Mouse (Mus musculus): ENCODE data around the gene Kcna7.
"Not testable (repeated sequence)": the region's sequence is repeated elsewhere in the genome, so short reads cannot be mapped to it uniquely, and the experiment has no call there.

The Kcna7 gene

DNA sequence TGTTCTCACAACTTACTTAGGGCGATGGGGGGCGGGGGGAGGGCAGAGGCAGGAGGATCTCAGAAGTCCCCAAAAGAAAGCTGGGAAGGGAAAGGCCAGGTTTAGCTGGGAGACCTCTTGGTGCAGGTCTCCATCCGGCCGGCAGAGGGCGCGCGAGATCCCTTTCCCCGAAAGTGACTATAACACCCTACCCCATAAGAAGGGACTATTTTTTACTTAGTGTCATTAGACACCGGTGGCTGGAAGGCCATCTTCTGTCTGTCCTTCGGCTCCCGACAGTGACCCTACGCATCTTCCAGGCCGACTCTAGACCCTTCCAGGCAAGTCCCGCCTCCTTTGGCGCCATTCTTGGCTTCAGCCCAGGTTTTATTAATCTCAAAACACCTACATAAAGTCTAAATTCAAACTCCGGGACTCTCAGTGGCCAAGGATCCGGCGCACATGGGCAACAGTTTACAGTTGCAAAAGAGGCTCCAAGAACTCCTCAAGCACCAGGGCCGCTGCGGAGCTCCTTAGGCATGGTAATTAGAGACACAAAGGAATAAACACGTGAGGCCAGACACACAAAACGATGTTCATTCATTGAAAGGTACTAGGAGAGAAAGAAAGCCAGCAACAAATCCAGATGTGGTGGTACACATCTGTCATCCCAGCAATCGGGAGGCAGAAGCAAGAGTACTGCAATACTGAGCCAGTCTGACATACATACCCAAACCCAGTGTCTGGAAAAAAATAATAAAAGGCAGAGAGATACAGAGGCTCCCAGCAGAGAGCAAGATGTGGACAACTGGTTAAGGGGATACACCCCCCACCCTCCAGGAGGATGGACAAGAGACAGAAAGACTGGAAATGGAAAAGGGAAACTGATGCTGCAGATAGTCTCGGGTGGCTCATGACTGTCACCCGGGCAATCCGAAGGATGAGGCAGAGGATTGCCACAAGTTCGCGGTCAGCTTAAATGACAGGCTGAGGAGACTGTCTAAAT lies at the start of gene Kcna7:
Gene Kcna7 (plus strand): TSS at position 563 of the 985 bp plus-strand sequence.
- peak; percentile 64 for DNase-seq (ENCODE audit: low read depth, low spot score)

DNA sequence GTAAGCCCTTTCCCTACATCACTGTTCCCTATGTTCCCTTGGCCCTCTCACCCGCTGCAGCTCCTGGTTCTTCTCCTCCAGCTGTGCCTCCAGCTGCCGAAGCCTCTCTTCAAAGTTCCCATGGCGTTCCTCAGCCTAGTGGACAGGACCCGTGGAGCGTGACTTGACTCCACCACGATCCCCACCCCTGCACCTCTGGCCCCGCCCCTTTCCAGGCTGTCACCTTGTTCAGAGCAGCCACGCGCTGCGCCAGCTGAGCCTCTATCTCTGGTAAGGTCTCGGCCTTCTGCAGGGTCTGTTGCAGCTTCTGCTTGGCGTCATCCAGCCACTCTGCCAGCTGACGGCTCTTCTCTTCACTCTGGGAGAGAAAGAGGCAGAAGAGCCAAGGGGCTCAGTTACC lies 49.4 kb upstream of the Kcna7 start:
- DNase-seq (ENCODE audit: low read depth, low spot score) = no peak

DNA sequence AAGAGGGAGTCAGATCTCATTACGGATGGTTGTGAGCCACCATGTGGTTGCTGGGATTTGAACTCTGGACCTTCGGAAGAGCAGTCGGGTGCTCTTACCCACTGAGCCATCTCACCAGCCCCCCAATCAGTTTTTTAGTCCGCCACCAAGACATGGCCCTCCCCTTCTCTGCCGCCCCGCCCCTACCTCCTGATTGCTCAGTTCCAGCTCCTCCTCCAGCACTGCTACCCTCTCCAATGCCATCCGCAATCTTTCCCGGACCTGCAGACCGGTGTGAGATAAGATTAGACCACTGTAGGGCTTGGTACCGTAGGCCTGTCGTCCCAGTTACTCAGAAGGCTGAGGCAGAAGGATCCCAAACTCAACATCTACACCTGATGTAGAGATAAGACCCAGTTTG lies 46.4 kb upstream of the Kcna7 start:
- DNase-seq (ENCODE audit: low read depth, low spot score) = not testable (repeated sequence)

DNA sequence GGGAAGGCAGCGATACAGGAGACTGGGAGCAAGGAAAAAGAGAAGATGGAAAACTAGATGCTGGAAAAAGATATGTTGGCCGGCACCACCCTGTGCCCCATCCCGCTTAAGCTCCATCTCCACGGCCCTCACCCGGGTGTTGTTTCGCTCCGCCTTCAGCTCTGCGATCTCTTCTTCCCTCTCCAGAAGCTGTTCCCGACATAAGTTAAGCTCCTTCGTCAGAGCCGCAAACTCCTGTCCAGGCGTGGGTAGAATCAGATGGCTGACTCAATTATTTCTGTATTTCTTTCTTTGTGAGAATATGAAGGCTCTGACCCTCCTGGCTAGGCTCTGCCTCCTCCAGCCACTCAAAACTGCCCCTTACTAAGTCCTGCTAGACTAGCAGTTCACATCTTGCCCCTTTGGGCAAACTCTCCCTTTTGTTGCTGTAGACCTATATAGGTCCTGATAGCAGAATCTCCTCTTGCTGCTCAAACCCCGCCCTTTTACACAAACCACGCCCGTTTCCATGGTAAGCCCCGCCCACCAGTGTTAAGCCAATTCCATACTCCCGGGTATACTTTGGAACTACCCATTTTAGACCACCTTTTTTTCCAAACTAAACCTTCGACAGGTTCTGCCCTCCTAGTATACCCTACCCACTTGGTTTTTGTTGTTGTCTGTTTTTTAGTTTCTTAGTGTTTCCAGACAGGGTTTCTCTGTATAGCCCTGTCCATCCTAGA lies 44.9 kb upstream of the Kcna7 start:
- no peak for DNase-seq (ENCODE audit: low read depth, low spot score)

DNA sequence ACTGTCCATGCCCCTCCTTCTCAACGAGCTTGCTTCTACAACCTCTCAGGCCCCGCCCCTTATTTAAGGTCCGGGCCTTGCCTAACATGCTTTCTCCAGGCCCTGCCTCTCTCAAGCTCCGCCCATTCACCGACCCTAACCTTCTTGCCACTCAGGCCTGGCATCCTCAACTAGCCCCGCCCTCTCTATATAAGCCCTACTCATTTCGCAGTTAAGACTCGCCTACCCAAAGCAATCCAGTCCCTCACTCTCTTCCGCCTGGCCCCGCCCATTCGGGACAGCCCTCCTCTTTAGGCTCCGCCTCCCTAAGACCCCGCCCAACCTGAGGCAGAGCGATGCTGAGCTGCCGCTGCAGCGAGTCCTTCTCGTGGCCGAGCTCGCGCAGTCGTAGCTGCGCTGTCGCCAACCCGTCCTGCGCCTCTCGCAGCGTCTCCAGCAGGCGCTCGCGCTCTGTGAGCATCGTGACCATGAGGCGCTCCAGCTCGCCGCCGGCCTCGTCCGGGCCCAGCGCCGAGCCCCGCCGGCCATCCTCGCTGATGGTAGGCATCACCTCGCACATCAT lies 44.1 kb upstream of the Kcna7 start:
- peak; percentile 92 for DNase-seq (ENCODE audit: low read depth, low spot score)

DNA sequence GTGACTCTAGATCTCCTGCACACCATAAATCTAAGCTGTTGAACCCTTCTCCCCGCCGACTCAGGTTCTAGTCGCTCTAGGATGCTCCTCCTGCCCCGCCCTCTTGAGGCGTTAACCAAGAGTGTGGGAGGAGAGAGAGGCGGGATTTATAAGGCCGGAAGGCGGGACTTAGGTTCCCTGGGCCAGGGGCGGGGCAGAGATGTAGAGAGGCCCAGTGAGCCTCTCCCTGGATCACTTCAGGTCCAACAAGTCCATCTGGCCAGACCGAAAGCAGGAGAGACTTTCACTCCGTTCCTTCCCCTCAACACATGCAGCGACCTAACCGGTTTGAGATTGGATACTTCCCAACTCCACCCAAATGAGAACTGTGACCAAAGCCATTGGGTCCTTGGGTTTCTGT lies 42.7 kb upstream of the Kcna7 start:
- peak; percentile 80 for DNase-seq (ENCODE audit: low read depth, low spot score)

DNA sequence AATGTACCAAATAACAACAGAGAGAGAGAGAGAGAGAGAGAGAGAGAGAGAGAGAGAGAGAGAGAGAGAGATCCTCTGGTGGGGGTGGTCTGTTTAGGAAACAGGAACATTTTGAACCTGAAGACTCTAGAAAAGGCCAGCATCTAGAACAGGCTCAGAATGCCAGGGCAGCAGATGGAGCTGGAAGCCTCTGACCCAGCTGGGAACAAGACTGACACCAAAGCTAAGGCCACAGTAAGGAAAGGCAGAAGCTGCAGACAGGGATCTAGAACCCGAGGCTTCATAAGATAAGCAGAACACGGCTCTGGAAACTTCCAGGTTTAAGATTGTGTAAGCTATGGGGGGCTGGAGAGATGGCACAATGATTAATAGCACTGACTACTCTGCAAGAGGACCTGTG lies 41.5 kb upstream of the Kcna7 start:
- no peak for DNase-seq (ENCODE audit: low read depth, low spot score)

DNA sequence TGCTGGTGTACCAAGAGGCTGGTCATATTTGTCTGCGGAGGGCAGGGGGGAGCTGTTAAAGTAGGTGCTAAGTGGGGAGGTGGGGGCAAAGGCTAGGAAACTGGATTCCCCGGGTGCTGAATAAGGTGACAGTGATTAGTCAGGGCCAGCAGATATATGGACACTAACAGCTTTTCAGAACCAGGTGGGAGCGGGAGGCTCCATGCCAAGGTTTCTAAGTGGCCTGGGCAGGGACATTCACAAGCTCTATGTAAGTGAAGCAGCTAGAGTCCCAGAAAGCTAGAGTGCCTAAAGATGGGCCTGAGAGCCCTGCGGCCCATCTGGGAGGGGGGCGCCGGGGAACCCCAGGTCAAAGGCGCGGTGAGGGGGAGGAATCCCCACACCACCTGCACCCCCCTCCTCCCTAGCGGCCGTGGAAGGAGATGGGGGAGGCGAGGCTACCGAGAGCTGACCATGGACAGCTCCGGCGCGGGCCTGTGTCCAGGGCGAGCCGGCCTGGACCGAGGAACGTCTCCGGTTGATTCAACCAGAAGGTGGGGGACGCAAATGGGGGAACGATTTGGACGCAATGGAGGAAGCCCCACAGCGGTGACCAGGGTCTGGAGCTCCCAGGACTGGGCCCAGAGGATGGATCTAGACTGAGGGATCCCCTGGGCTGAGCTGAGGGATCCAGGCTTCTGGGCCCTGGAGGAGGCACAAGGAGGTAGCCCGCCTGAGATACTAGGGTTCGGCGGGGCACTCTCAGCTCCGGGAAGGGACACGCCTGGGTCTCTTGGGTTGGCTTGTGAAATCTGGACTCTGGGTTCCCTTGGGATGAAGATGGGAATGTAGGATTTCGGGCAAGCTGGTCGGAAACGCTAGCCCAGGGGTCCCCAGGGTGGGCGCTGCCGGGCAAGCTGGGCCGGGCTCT lies 39.5 kb upstream of the Kcna7 start:
- DNase-seq (ENCODE audit: low read depth, low spot score) = no peak

DNA sequence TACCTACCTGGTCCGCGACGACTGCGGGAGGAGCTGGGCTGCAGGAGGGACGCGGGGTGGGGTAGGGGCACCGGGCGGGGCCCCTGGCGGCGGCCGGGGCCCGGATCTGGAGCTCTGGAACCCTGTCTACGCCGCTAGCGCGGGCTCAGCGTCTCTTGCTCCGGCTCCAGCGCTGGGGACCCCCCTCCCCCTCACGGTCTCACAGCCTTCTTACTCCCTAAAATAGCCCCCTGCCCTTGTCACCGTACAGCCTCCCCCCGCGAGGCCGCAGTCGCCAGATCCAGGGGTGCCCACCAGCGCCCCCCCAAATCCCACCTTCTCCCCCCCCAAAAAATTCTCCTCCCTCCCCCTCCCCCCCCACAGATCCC lies 38.8 kb upstream of the Kcna7 start, which contains the start of gene Ppfia3:
Gene Ppfia3 (minus strand): TSS at position 368 of the 368 bp plus-strand sequence.
- no peak for DNase-seq (ENCODE audit: low read depth, low spot score)

DNA sequence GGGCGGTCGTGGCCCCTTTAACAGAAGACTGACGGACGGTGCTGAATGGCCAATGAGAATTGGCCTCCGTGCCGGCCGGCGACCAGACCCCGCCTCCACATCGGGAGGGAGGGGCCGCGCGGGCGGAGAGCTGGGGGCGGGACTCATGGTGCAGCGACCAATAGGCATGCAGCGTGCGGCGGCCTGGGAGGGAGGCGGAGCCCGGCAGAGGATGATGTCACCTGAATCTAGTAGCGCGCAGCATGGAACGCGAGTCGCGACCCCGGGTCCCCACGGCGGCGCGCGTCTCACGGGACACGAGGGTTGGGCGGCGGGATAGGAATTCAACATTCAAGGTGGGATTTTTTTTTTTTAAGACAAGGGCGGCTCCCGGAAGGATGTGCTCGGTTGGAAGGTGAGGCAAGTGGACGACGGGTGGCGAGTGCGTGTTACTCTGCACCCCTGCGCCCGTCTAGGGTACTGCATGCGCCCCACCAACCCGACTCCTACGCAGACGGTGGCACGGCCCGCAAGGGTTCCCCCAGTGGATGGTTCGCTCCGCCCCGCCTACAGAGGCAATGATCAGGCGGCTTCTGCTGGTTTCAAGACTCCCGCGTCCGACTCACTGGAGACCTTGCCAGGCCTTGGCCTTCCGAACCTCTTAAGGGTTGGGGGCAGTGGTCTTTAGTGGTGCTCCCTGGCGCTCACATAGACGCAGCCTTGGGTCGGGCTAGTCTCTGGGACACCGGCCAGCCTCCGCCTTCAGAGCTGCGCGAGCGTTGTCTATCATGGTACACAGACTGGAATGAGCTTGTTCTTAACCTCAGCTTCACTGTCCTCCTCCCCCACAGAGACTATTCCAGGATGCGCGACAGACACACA lies 38.2 kb upstream of the Kcna7 start:
- peak; percentile 97 for DNase-seq (ENCODE audit: low read depth, low spot score)

DNA sequence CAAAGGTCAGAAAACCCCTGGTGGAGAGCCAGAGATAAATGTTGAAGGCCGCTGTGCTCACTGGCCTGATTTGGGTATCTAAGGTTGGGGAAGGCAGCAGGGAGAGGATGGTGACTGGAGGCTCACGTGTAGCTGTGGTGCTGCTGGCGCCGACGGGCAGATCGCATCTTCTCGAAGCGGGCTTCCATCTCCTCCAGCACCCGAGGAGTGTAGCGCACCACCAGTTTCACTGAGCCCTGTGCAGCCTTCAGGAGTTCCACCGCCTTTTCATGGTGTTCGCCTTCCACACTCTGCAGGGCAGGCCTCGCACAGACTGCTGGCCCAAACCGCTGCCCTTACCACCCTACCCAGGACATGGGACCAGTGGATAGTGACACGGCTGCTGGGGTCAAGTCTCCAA lies 37.3 kb upstream of the Kcna7 start:
- DNase-seq (ENCODE audit: low read depth, low spot score) = no peak

DNA sequence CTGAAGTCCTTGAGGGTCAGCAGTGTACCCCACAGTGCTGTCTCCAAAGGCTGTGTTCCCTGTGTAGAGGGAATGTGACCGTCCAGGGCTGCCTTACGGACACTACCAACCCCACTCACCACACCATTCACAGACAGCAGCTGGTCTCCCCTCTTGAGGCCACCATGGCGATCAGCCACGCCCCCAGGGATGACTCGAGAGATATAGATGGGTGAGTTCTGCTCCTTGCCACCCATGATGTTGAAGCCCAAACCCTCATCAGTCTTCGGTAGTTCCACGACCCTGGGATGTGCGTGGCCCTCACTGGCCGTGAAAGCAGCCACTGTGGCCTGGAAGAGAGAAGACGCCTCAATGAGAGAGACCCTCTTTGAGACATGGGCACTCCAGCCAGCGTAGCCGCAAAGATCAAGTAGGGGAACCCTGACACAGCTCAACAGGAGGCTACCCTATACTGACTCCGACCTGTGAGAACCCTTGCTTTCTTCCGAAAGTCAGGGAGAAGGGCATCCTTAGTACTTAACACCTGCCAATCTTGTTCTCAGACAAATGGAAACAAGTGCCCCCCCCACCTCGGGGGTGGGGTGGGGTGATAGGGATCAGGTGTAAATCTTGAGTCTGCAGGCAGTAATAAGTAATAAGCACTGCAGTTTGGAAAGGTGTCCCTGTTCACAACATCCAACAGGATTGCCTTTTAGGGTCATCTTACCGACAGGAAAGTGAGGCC lies 36.3 kb upstream of the Kcna7 start:
- DNase-seq (ENCODE audit: low read depth, low spot score) = no peak

DNA sequence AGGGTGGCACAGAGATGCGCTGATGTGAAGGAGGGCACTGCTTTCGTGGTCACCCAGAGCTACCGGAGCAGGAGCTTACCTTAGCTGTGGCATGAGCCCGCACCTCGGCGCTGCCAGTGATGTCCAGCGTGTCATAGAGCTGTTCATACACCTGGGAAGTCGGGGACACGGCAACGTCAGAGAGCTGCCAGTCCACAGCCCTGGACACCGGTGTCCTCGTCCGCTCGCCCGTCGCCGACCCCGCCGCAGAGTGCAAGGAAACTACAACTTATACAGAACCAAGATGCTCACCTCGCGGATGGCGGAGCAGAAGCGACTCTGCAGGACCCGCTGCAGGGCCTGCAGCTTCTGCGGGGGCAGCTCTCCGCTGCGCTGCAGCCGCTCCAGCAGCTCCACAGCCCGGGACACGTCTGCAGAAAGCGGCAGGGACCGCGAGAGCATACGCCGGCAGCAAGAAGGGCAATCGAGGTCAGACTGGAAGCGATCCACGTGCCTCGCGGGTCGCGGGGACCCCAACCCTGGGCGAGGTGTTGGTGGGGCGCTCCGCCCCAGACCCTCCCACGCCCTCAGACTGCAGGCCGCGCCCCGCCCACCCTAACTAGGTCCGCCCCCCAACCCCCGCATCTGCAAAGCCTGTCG lies 35.5 kb upstream of the Kcna7 start:
- no peak for DNase-seq (ENCODE audit: low read depth, low spot score)

DNA sequence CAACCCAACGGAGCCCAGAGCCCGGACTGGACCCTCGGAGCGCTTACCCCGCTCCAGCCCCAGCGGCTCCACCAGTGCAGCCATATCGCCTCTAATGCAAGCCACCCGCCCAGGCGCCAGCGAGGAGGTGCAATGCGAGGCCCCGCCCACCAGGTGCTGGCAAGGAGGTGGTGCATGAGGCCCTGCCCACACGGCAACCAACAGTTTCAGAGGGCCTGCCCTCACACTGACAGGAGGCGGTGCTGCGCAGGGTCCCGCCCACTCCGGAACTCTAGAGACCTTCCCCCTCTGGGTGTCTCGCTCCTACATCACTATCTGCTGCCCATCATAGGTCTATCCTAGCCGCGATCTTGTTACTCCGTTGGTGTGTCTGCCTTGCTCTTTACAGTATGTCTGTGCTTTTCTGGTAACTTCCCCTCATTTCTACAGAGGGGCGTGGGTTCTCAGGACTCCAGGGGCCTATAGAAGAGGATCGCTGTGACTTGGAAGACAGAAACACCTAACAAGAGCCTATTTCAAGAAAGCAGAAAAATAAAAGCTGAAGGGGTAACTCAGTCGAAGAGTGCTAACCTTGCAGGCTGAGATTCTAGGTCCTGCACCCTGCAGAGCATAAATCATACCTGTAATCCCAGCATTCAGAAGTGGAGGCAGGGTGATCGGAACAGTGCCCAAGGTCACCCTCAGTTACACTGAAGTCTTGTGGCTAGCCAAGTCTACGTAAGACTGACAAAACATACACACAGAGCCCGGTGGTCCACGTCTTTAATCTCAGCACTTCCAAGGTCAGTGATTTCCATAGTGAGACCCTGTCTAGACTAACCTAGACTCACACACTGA lies 34.8 kb upstream of the Kcna7 start, which contains the start of gene Lin7b:
Gene Lin7b (minus strand): TSS at position 109 of the 837 bp plus-strand sequence.
- DNase-seq (ENCODE audit: low read depth, low spot score) = peak; percentile 94

DNA sequence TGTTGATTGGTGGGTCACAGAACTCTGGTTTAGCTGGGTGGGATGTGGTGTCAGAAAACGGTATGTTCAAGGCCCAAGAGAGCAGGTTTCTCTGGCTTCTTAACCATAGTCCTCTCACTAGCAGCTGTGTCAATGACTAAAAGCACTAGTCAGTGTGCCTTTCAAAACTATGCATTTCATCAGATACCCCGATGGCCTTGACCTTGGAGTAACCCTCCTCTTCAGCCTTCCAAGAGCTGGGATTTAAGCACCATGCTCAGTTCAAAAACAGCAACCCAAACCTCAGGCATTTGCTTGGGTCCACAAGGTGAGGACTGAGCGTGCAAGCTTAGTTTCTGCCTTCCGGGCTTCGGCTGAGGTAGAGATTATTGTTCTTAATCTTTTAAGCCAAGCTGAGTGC lies 33.1 kb upstream of the Kcna7 start:
- DNase-seq (ENCODE audit: low read depth, low spot score) = no peak

DNA sequence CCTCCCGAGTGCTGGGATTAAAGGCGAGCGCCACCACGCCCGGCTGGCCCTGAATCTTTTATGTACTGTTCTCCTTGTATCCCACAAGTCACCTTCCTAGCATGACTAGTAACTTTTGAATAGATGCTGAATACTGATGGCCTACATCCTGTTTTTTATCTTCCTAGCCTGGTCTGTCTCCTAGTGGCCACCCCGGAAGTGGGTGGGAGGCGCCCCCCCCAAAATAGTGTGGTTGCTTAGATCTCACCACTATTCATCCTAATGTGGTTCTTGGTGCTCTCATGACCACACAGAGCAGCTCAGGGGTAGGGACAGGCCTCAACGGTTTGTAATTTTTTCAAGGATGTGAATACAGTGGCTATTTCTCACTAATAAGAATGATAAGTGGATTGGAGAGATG lies 30.8 kb upstream of the Kcna7 start:
- peak; percentile 51 for DNase-seq (ENCODE audit: low read depth, low spot score)

DNA sequence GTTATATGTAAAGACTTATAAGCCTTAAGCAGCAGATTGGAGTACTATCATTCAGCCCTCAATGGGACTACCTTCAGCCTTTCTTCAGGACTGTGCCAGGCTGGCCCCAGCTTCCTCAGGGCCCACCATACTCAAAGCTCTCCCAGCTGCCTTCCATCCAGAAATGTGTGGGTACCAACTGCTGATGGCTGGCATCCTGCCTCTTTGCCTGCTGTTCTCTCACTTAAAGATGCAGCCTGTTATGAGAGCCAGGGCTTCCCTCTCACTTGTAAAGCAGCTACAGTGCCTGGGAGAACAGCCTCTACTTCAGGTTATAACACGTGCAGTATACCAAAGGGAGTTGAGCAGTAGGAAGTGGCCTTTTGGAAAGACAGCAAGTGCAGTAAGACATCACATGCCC lies 29.4 kb upstream of the Kcna7 start:
- no peak for DNase-seq (ENCODE audit: low read depth, low spot score)

DNA sequence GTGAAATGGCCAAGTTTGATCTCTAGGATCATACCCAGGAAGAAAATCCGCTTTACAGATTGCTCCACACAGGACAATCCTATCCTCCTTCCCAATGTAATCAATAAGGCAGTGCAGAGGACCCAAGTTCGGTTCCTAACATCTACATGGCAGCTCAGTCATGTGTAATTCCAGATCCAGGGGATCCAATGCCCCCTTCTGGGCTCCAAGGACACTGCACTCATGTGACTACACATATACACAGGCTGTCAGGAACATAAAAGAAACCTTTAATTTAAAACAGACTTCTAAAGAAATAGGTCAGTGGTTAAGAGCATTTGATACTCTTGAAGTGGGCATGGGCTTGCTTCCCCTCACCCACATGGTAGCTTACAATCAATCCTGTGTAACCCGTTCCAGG lies 19.4 kb upstream of the Kcna7 start:
- no peak for DNase-seq (ENCODE audit: low read depth, low spot score)
